Mouse (Mus musculus) heart, embryonic 11.5 days (tissue): Measurements from ENCODE around the gene Tapt1. TPM values are rescaled to one million over a fixed set of nuclear protein-coding genes. Genes with fewer than 3 reads are reported as not detected.

Experiments
- ATAC-seq: fragments of 200-750 bp; cut with Nextera tagmentation; replicated peaks from 2 replicates; pipeline ENCODE4 v1.8.0; 2017; ENCODE audit warnings: moderate library complexity; ENCODE audit not compliant: insufficient number of reproducible peaks, low FRiP score, low TSS enrichment
- H3K27ac ChIP-seq: fragments of 300-500 bp; sonication (generic); 2 replicates; pipeline ENCODE4 v1.5.1; 2014; ENCODE audit warnings: mild to moderate bottlenecking, low read depth, low read length
- H3K27me3 ChIP-seq: fragments of 300-500 bp; sonication (generic); 2 replicates; pipeline ENCODE4 v1.6.1; 2014; ENCODE audit warnings: mild to moderate bottlenecking, low read length, mixed read lengths; ENCODE audit not compliant: control insufficient read depth, insufficient read depth
- H3K36me3 ChIP-seq: fragments of 300-500 bp; sonication (generic); 2 replicates; pipeline ENCODE4 v1.6.1; 2014; ENCODE audit warnings: mild to moderate bottlenecking, low read length, moderate library complexity, mixed read lengths; ENCODE audit not compliant: control insufficient read depth, insufficient read depth
- H3K4me1 ChIP-seq: fragments of 300-500 bp; sonication (generic); 2 replicates; pipeline ENCODE4 v1.6.1; 2014; ENCODE audit warnings: low read length; ENCODE audit not compliant: control insufficient read depth, insufficient read depth
- H3K4me2 ChIP-seq: fragments of 300-500 bp; sonication (generic); 2 replicates; pipeline ENCODE4 v1.6.1; 2014; ENCODE audit warnings: mild to moderate bottlenecking, moderate library complexity
- H3K4me3 ChIP-seq: fragments of 300-500 bp; sonication (generic); 2 replicates; pipeline ENCODE4 v1.5.1; 2014; ENCODE audit warnings: low read depth, low read length
- H3K9ac ChIP-seq: fragments of 300-500 bp; sonication (generic); 2 replicates; pipeline ENCODE4 v1.6.1; 2014; ENCODE audit warnings: mild to moderate bottlenecking, low read depth, low read length, moderate library complexity
- H3K9me3 ChIP-seq: fragments of 300-500 bp; sonication (generic); replicated peaks from 2 replicates; pipeline ENCODE4 v1.6.1; 2016; ENCODE audit warnings: low read length; ENCODE audit not compliant: control insufficient read depth
- WGBS: fragments of 180-500 bp; shearing (Covaris S2); extraction: QIAGEN DNeasy Blood & Tissue Kit; methylation state at CpG from one replicate; pipeline ENCODE4 v1.1.7; 2014; ENCODE audit not compliant: insufficient replicate concordance; 5-methylcytosine and 5-hydroxymethylcytosine counted together
- polyA plus RNA-seq: library from polyadenylated mRNA; unstranded; fragments of >200 nt; fragmentation: Nextera tagmentation; extraction: Ambion mirVana; gene quantifications from 2 replicates; pipeline ENCODE4 v1.2.1, GENCODE M21; 2014

The Tapt1 gene
- polyA plus RNA-seq, 1 experiment from 2014 or later, result 23.8 TPM

GRCm38 (mm10) chr5:44199109-44199508, 27.3 kb downstream of the Tapt1 start:
- 96% methylated on average over 4 of the region's 4 CpGs for WGBS
- Histone ChIP-seq H3K36me3 (no peaks in the 10 kb centered on the region; the same call in 1 of the 2 replicates), H3K27me3 (no peaks in the 10 kb centered on the region), H3K27ac (no peak overlapping the region), H3K4me3 (no peak overlapping the region), H3K9me3 (no peaks in the 10 kb centered on the region), H3K9ac (no peak overlapping the region), H3K4me2 (no peak overlapping the region), H3K4me1 (peaks cover 3% of the 10 kb centered on the region; the same call in 1 of the 2 replicates)
- no peak for ATAC-seq

- Histone ChIP-seq H3K4me1 (peaks cover 3% of the 10 kb centered on the region; the same call in 1 of the 2 replicates), H3K9me3 (no peaks in the 10 kb centered on the region), H3K36me3 (peaks cover 3% of the 10 kb centered on the region; the same call in 1 of the 2 replicates), H3K27me3 (no peaks in the 10 kb centered on the region), H3K4me2 (no peak overlapping the region), H3K27ac (no peak overlapping the region), H3K9ac (no peak overlapping the region), H3K4me3 (no peak overlapping the region)
- no peak for ATAC-seq
- 79% methylated on average over 4 of the region's 4 CpGs for WGBS
Observed at GRCm38 (mm10) chr5:44198471-44198870, 28.0 kb downstream of the Tapt1 start.

- no peaks in the 10 kb centered on the region for H3K9me3 ChIP-seq
- H3K4me1 ChIP-seq, result peaks cover 3% of the 10 kb centered on the region; the same call in 1 of the 2 replicates
- H3K9ac ChIP-seq, result no peak overlapping the region
- H3K27me3 ChIP-seq, result no peaks in the 10 kb centered on the region
- H3K4me3 ChIP-seq, result no peak overlapping the region
- no peak for ATAC-seq
- peak overlapping the region; percentile 37 for H3K4me2 ChIP-seq
- no peak overlapping the region for H3K27ac ChIP-seq
- WGBS, result 57% methylated on average over 5 of the region's 5 CpGs
- H3K36me3 ChIP-seq, result peaks cover 6% of the 10 kb centered on the region; the same call in 1 of the 2 replicates
Observed at GRCm38 (mm10) chr5:44197806-44198205, 28.6 kb downstream of the Tapt1 start.

GRCm38 (mm10) chr5:44196167-44196566, 30.3 kb downstream of the Tapt1 start:
- no peak overlapping the region for H3K9ac ChIP-seq
- peaks cover 6% of the 10 kb centered on the region; the same call in 1 of the 2 replicates for H3K36me3 ChIP-seq
- H3K9me3 ChIP-seq, result no peaks in the 10 kb centered on the region
- H3K27me3 ChIP-seq, result no peaks in the 10 kb centered on the region
- H3K4me2 ChIP-seq, result no peak overlapping the region
- H3K4me3 ChIP-seq, result no peak overlapping the region
- 0 out of 2 replicates have a peak overlapping the region, but pooled peaks have one; percentile 35 for H3K27ac ChIP-seq
- WGBS, result 67% methylated on average over 4 of the region's 4 CpGs
- peaks cover 3% of the 10 kb centered on the region; the same call in 1 of the 2 replicates for H3K4me1 ChIP-seq
- ATAC-seq, result no peak

- peaks cover 17% of the 10 kb centered on the region for H3K36me3 ChIP-seq
- H3K27ac ChIP-seq, result no peak overlapping the region
- no peak overlapping the region for H3K9ac ChIP-seq
- H3K27me3 ChIP-seq, result no peaks in the 10 kb centered on the region
- no peaks in the 10 kb centered on the region for H3K9me3 ChIP-seq
- no peak overlapping the region for H3K4me3 ChIP-seq
- H3K4me2 ChIP-seq, result no peak overlapping the region
- no peaks in the 10 kb centered on the region for H3K4me1 ChIP-seq
- ATAC-seq, result no peak
Observed at GRCm38 (mm10) chr5:44187370-44187769, 39.1 kb downstream of the Tapt1 start.

GRCm38 (mm10) chr5:44181669-44182068, 44.8 kb downstream of the Tapt1 start:
- Histone ChIP-seq H3K4me2 (no peak overlapping the region), H3K9ac (no peak overlapping the region), H3K4me3 (no peak overlapping the region), H3K4me1 (no peaks in the 10 kb centered on the region), H3K27ac (no peak overlapping the region), H3K36me3 (peaks cover 19% of the 10 kb centered on the region), H3K9me3 (no peaks in the 10 kb centered on the region), H3K27me3 (no peaks in the 10 kb centered on the region)
- ATAC-seq, result no peak
- 97% methylated on average over 3 of the region's 3 CpGs for WGBS

GRCm38 (mm10) chr5:44180450-44180849, 46.0 kb downstream of the Tapt1 start:
- H3K36me3 ChIP-seq, result peaks cover 20% of the 10 kb centered on the region
- no peak for ATAC-seq
- no peaks in the 10 kb centered on the region for H3K27me3 ChIP-seq
- H3K9ac ChIP-seq, result no peak overlapping the region
- H3K4me3 ChIP-seq, result no peak overlapping the region
- WGBS, result 72% methylated on average over 3 of the region's 3 CpGs
- H3K27ac ChIP-seq, result no peak overlapping the region
- H3K9me3 ChIP-seq, result no peaks in the 10 kb centered on the region
- H3K4me2 ChIP-seq, result no peak overlapping the region
- H3K4me1 ChIP-seq, result no peaks in the 10 kb centered on the region

- Histone ChIP-seq H3K36me3 (peaks cover 15% of the 10 kb centered on the region), H3K4me2 (no peak overlapping the region), H3K4me3 (no peak overlapping the region), H3K9ac (no peak overlapping the region), H3K27me3 (no peaks in the 10 kb centered on the region), H3K9me3 (no peaks in the 10 kb centered on the region), H3K4me1 (no peaks in the 10 kb centered on the region), H3K27ac (no peak overlapping the region)
- ATAC-seq, result no peak
- 90% methylated on average over 5 of the region's 5 CpGs for WGBS
Observed at GRCm38 (mm10) chr5:44174046-44174445, 52.4 kb downstream of the Tapt1 start.

GRCm38 (mm10) chr5:44166866-44167265, 59.6 kb downstream of the Tapt1 start:
- Histone ChIP-seq H3K27me3 (no peaks in the 10 kb centered on the region), H3K4me1 (no peaks in the 10 kb centered on the region), H3K9ac (no peak overlapping the region), H3K4me3 (no peak overlapping the region), H3K27ac (no peak overlapping the region), H3K36me3 (no peaks in the 10 kb centered on the region), H3K9me3 (no peaks in the 10 kb centered on the region), H3K4me2 (no peak overlapping the region)
- ATAC-seq, result no peak
- WGBS, result 76% methylated on average over 6 of the region's 6 CpGs
